Mouse (Mus musculus) ES-Bruce4 (cell line): Measurements from ENCODE around the gene Nmi. TPM values are rescaled to one million over a fixed set of nuclear protein-coding genes. Genes with fewer than 3 reads are reported as not detected.
A peak's percentile ranks its signal among the peaks of the same experiment; 100 is the strongest.

Source experiments
- H3K27ac ChIP-seq: 2 replicates; pipeline ENCODE4 v1.5.1; 2012; ENCODE audit warnings: low read length, inconsistent platforms; ENCODE audit not compliant: insufficient read depth
- H3K27me3 ChIP-seq: 2 replicates; pipeline ENCODE4 v1.6.1; 2012; ENCODE audit warnings: mild to moderate bottlenecking, low read length, inconsistent platforms; ENCODE audit not compliant: control insufficient read depth, poor library complexity, insufficient read depth, severe bottlenecking
- H3K36me3 ChIP-seq: 2 replicates; pipeline ENCODE4 v1.6.1; 2012; ENCODE audit warnings: inconsistent platforms, mild to moderate bottlenecking, low read length, moderate library complexity; ENCODE audit not compliant: control insufficient read depth, poor library complexity, insufficient read depth, severe bottlenecking
- H3K4me1 ChIP-seq: one replicate; pipeline ENCODE4 v1.8.1; 2011; ENCODE audit warnings: low read length; ENCODE audit not compliant: control insufficient read depth, insufficient read depth
- H3K4me3 ChIP-seq: 2 replicates; pipeline ENCODE4 v1.5.1; 2011; ENCODE audit warnings: low read depth, mild to moderate bottlenecking, low read length
- H3K9ac ChIP-seq: 2 replicates; pipeline ENCODE4 v1.6.1; 2012; ENCODE audit warnings: low read depth, mild to moderate bottlenecking, inconsistent platforms; ENCODE audit not compliant: poor library complexity, severe bottlenecking
- H3K9me3 ChIP-seq: replicated peaks from 2 replicates; pipeline ENCODE4 v1.6.1; 2012; ENCODE audit warnings: mild to moderate bottlenecking, low read length, inconsistent platforms; ENCODE audit not compliant: control insufficient read depth, poor library complexity, insufficient read depth, severe bottlenecking
- CTCF ChIP-seq: IDR thresholded peaks from one replicate; pipeline ENCODE4 v1.8.1; 2011; ENCODE audit warnings: low read depth, low read length
- EP300 ChIP-seq: IDR thresholded peaks from 2 replicates; pipeline ENCODE4 v1.6.1; 2011; ENCODE audit warnings: low read depth, low read length; ENCODE audit not compliant: insufficient read depth
- POLR2A ChIP-seq: IDR thresholded peaks from one replicate; pipeline ENCODE4 v1.8.1; 2011; ENCODE audit warnings: low read length; ENCODE audit not compliant: insufficient read depth
- polyA plus RNA-seq: library from polyadenylated mRNA; stranded (reverse); fragments of >200 nt; gene quantifications from 2 replicates; pipeline ENCODE4 v1.2.4, GENCODE M21; 2011; ENCODE audit warnings: low read depth; ENCODE audit not compliant: missing spikeins, insufficient read depth, insufficient read length

Nmi gene
- polyA plus RNA-seq, 1 experiment = 3.6 TPM

- Histone ChIP-seq H3K4me1 (no peaks in the 10 kb centered on the region), H3K4me3 (no peak overlapping the region), H3K9me3 (no peaks in the 10 kb centered on the region), H3K9ac (no peak overlapping the region), H3K36me3 (no peaks in the 10 kb centered on the region), H3K27me3 (no peaks in the 10 kb centered on the region), H3K27ac (no peak overlapping the region)
- TF ChIP-seq EP300 = no peak
- no peak for TF ChIP-seq CTCF
- no peak for TF ChIP-seq POLR2A
These were observed 36.3 kb downstream of the Nmi start for GRCm38 (mm10) chr2:51937004-51937403.

DNA sequence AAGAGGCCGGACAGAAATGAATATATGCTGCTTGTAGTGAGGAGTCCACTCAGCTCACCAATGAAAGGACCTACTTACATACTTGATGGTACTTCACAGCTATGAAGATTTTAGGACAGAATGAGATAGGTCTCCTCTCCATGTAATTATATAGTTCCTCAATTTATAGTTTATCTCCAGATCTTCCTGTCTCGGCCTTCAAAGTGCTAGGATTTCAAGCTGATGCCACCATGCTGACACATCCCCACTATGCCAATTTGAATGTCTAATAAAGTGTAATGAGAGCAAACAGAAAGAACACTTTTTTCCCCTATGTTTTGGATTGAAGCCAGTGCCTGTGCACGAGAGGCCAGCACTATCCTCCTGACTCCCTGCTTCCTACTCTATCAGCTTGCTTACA lies 36.7 kb downstream of the Nmi start:
- Histone ChIP-seq H3K9me3 (no peaks in the 10 kb centered on the region), H3K27me3 (no peaks in the 10 kb centered on the region), H3K9ac (no peak overlapping the region), H3K4me1 (no peaks in the 10 kb centered on the region), H3K4me3 (no peak overlapping the region), H3K27ac (no peak overlapping the region), H3K36me3 (no peaks in the 10 kb centered on the region)
- TF ChIP-seq POLR2A (no peak), EP300 (no peak), CTCF (no peak)

- no peak overlapping the region for H3K9ac ChIP-seq
- no peaks in the 10 kb centered on the region for H3K36me3 ChIP-seq
- H3K27me3 ChIP-seq = no peaks in the 10 kb centered on the region
- H3K9me3 ChIP-seq = no peaks in the 10 kb centered on the region
- no peak overlapping the region for H3K27ac ChIP-seq
- TF ChIP-seq EP300 (no peak), POLR2A (no peak), CTCF (no peak)
- H3K4me3 ChIP-seq = no peak overlapping the region
- H3K4me1 ChIP-seq = no peaks in the 10 kb centered on the region
These were observed 37.4 kb downstream of the Nmi start for GRCm38 (mm10) chr2:51935921-51936320.

GRCm38 (mm10) chr2:51934574-51935334 lies 38.5 kb downstream of the Nmi start, which contains the start of gene Rbm43:
Gene Rbm43 (minus strand): TSS chr2:51935163.
- H3K27ac ChIP-seq = no peak within 1 kb of the TSS
- TF ChIP-seq POLR2A = no peak
- no peak for TF ChIP-seq EP300
- TF ChIP-seq CTCF = no peak
- H3K36me3 ChIP-seq = no peaks in the 10 kb centered on the region; the same call in 1 of the 2 replicates

DNA sequence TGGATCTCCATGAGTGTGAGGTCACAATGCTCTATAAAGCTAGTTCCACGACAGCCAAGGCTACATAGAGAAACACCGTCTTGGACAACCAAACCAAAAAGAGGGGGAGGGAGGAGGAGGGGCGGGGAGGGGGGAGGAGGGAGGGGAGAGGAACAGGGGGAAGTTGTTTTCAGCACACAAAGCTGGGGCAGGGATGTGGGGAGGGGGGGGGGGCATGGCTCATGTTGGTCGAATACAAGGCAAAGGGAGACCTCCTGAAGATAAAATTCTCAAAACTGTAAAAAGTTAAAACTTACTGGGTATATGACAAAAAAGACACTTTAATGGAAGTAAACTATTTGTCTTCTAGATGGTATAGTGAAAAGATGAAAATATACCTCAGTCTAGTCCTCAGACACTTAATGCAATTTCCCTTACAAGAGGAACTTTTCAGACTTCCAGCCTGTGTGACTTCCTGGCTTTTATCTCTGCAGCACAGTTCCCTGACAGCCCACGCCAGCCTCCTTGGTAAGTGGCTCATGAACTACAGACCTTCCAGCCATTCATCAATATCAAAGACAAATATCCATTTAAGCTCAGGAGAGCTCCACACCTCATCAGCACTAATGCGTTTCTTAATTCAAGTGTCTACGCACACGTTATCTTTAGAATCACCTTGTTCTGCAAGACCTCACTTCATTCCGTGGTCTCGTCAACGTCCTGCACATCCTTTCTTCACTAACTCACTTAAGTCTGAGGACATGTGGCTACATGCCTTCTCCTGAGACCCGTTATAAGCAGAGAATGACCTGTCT lies 39.8 kb downstream of the Nmi start:
- H3K4me1 ChIP-seq = no peaks in the 10 kb centered on the region
- H3K36me3 ChIP-seq = no peaks in the 10 kb centered on the region; the same call in 1 of the 2 replicates
- H3K27ac ChIP-seq = no peak overlapping the region
- H3K9me3 ChIP-seq = peaks cover 10% of the 10 kb centered on the region
- TF ChIP-seq CTCF (no peak), POLR2A (no peak), EP300 (no peak)
- H3K9ac ChIP-seq = no peak overlapping the region
- H3K27me3 ChIP-seq = no peaks in the 10 kb centered on the region
- no peak overlapping the region for H3K4me3 ChIP-seq

More at GRCm38 (mm10) chr2:51934574-51935334, 38.5 kb downstream of the Nmi start, which contains the start of gene Rbm43:
- H3K9ac ChIP-seq = peak within 1 kb of the TSS; percentile 14
- H3K9me3 ChIP-seq = peaks cover 10% of the 10 kb centered on the region
- H3K4me1 ChIP-seq = no peaks in the 10 kb centered on the region
- H3K4me3 ChIP-seq = peak within 1 kb of the TSS; percentile 27
- no peaks in the 10 kb centered on the region for H3K27me3 ChIP-seq
